Comparison of ENCODE assay signal across 8 mouse cellular contexts in the genomic region with DNA sequence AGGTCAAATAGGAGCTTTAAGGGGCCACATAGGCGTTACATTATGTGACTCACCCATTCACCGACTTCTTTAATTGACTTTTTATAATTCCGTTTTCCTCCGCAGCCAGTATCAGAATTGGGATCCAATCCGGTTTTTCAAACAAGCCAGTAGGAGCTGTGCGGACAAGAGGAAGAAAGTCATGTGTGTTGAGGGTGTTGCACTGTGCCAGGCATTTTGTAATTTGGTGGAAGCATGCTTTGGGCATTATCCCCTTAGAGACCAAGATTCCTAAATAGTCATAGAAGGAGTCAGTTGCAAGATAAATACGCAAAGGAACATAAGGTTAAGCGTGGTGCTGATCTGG. TPM values are rescaled to one million over a fixed set of nuclear protein-coding genes. Genes with fewer than 3 reads are reported as not detected.
DNase-seq lines count a peak whose midpoint lies in the region; ATAC-seq and TF ChIP-seq lines count a peak whose summit lies in the region.

No protein-coding gene starts in this region.

- intact Hi-C loops in heart, postnatal 10 days (cut with DNase I), result loop anchor here (2.0 kb wide), 1 partner anchor 40 kb away; a partner anchor contains a TSS

- no peak for DNase-seq in heart, postnatal 10 days
- no peak for DNase-seq in ES-E14 (ENCODE audit: low read depth, low spot score)
- no peak for DNase-seq in intestine, embryonic 14.5 days (ENCODE audit: low spot score)
- DNase-seq in lung, postnatal 36 days, result peak; percentile 73
- no peak for DNase-seq in natural killer cell, adult 2 months (ENCODE audit: low spot score in 2 of 2)
- DNase-seq in adrenal gland, adult (ENCODE audit: inconsistent age in 2 of 2, low spot score in 1 of 2), result no peak

- WGBS in heart, embryonic 13.5 days, result 2% methylated on average over 8 of the region's 8 CpGs
- WGBS in intestine, embryonic 14.5 days, result 1% methylated on average over 8 of the region's 8 CpGs

- H3K27ac ChIP-seq in heart, embryonic 13.5 days (replicated peaks), result peak overlapping the region; percentile 88
- peak overlapping the region; percentile 64; the same call in 1 of the 2 replicates for H3K27ac ChIP-seq in ES-E14 (ENCODE audit: insufficient read depth, low read depth, low read length, poor library complexity, severe bottlenecking)
- H3K27ac ChIP-seq in embryonic fibroblast, embryonic 13.5 days (ENCODE audit: insufficient read depth, low read length), result peak overlapping the region; percentile 98
- peak overlapping the region; percentile 72; the same call in 1 of the 2 replicates for H3K27ac ChIP-seq in intestine, embryonic 14.5 days (ENCODE audit: low read depth)

- no peaks in the 10 kb centered on the region for H3K9me3 ChIP-seq in heart, embryonic 13.5 days
- H3K9me3 ChIP-seq in ES-E14 (ENCODE audit: control insufficient read depth, insufficient read depth, low read depth, low read length), result no peaks in the 10 kb centered on the region
- no peaks in the 10 kb centered on the region for H3K9me3 ChIP-seq in intestine, embryonic 14.5 days (ENCODE audit: control insufficient read depth, low read length)

- peaks cover 21% of the 10 kb centered on the region for H3K36me3 ChIP-seq in heart, embryonic 13.5 days
- no peaks in the 10 kb centered on the region for H3K36me3 ChIP-seq in ES-E14 (ENCODE audit: control insufficient read depth, insufficient read depth, low read length, poor library complexity, severe bottlenecking)
- 0 out of 2 replicates have a peak, but pooled peaks cover under 1% of the 10 kb centered on the region for H3K36me3 ChIP-seq in intestine, embryonic 14.5 days (ENCODE audit: control insufficient read depth, insufficient read depth, low read length)

- ATAC-seq in heart, embryonic 13.5 days (ENCODE audit: extremely low read depth, insufficient number of reproducible peaks, low FRiP score, low TSS enrichment), result peak; percentile 45; the same call in 1 of the 2 replicates
- ATAC-seq in intestine, embryonic 14.5 days (replicated peaks; ENCODE audit: low FRiP score, low TSS enrichment, low read depth), result peak; percentile 88

- H3K27me3 ChIP-seq in heart, embryonic 13.5 days (replicated peaks), result no peaks in the 10 kb centered on the region
- no peaks in the 10 kb centered on the region for H3K27me3 ChIP-seq in intestine, embryonic 14.5 days (replicated peaks; ENCODE audit: control insufficient read depth, insufficient read depth, low read length)

- peak overlapping the region; percentile 78 for H3K4me2 ChIP-seq in heart, embryonic 13.5 days
- H3K4me2 ChIP-seq in intestine, embryonic 14.5 days (ENCODE audit: low read length), result peak overlapping the region; percentile 84

- no peak for TF ChIP-seq CTCF in embryonic fibroblast, embryonic 13.5 days (IDR thresholded peaks at IDR 0.05; ENCODE audit: borderline replicate concordance, insufficient read depth, low read length)

- peak overlapping the region; percentile 92 for H3K9ac ChIP-seq in heart, embryonic 13.5 days
- peak overlapping the region; percentile 87 for H3K9ac ChIP-seq in ES-E14 (ENCODE audit: insufficient read depth, low read depth, low read length, poor library complexity, severe bottlenecking)
- peak overlapping the region; percentile 76 for H3K9ac ChIP-seq in intestine, embryonic 14.5 days (ENCODE audit: low read length)

- in situ Hi-C loops in ES-E14 (cut with MboI; ENCODE audit: low sequenced_read_pairs in 2 of 2, unreplicated experiment in 2 of 2), result no loop called here

- peaks cover 15% of the 10 kb centered on the region for H3K4me1 ChIP-seq in heart, embryonic 13.5 days
- H3K4me1 ChIP-seq in ES-E14 (ENCODE audit: control insufficient read depth in 2 of 2, insufficient read depth in 2 of 2, low read length in 2 of 2, poor library complexity in 1 of 2), result no peaks in the 10 kb centered on the region
- H3K4me1 ChIP-seq in embryonic fibroblast, embryonic 13.5 days (ENCODE audit: control insufficient read depth, insufficient read depth, low read length), result no peaks in the 10 kb centered on the region
- peaks cover 7% of the 10 kb centered on the region for H3K4me1 ChIP-seq in intestine, embryonic 14.5 days (replicated peaks; ENCODE audit: control insufficient read depth, insufficient read depth, low read length)

- peak; percentile 75 for TF ChIP-seq POLR2A in embryonic fibroblast, embryonic 13.5 days (IDR thresholded peaks at IDR 0.05; ENCODE audit: low read depth, low read length)

- peak overlapping the region; percentile 77 for H3K4me3 ChIP-seq in heart, embryonic 13.5 days
- H3K4me3 ChIP-seq in ES-E14 (ENCODE audit: insufficient read depth in 1 of 2, low read depth in 1 of 2, low read length in 2 of 2, poor library complexity in 1 of 2, severe bottlenecking in 1 of 2), result peak overlapping the region; percentile 83
- peak overlapping the region; percentile 58 for H3K4me3 ChIP-seq in embryonic fibroblast, embryonic 13.5 days (ENCODE audit: insufficient read depth, low read length)
- H3K4me3 ChIP-seq in intestine, embryonic 14.5 days (ENCODE audit: low read depth, low read length), result peak overlapping the region; percentile 91

TF ChIP-seq in ES-E14, 5 proteins besides CTCF, POLR2A, EP300 and RAD21:
- TF ChIP-seq CHD2 (IDR thresholded peaks at IDR 0.05; ENCODE audit: low read depth, low read length) (no peak), HCFC1 (IDR thresholded peaks at IDR 0.05; ENCODE audit: borderline replicate concordance, insufficient read depth, low read length) (0 out of 2 replicates have a peak, but pooled peaks have one; percentile 11)

RNA-seq across cellular contexts. Expression of a gene that starts 0.6 kb away (rescaled TPM):
- polyA plus RNA-seq in heart, embryonic 13.5 days (2015; fragmentation: Nextera tagmentation; extraction: Ambion mirVana), result 1,009 and 1,200 TPM in 2 replicates
- total RNA-seq in heart, postnatal 10 days (2021), result 1,000 to 10,000 TPM; 1,370 to 1,379 TPM
- total RNA-seq in ES-E14 (2012; rRNA removed), result 664 and 732 TPM in 2 replicates
- 281 and 285 TPM in 2 replicates for polyA plus RNA-seq in embryonic fibroblast, embryonic 13.5 days (2011; ENCODE audit: insufficient read length, low read depth, missing spikeins)
- polyA plus RNA-seq in intestine, embryonic 14.5 days (2014; fragmentation: Nextera tagmentation; extraction: Ambion mirVana), result 722 and 905 TPM in 2 replicates

RNA-seq across cellular contexts. Expression of a gene that starts 40.0 kb away (rescaled TPM):
- polyA plus RNA-seq in heart, embryonic 13.5 days (2015; fragmentation: Nextera tagmentation; extraction: Ambion mirVana), result 6.1 and 6.5 TPM in 2 replicates
- total RNA-seq in heart, postnatal 10 days (2021), result 10 to 100 TPM; 25.0 to 30.3 TPM
- total RNA-seq in ES-E14 (2012; rRNA removed), result 23.6 and 25.2 TPM in 2 replicates
- polyA plus RNA-seq in embryonic fibroblast, embryonic 13.5 days (2011; ENCODE audit: insufficient read length, low read depth, missing spikeins), result 29.0 and 32.1 TPM in 2 replicates
- polyA plus RNA-seq in intestine, embryonic 14.5 days (2014; fragmentation: Nextera tagmentation; extraction: Ambion mirVana), result 10.4 and 14.7 TPM in 2 replicates

RNA-seq across cellular contexts. Expression of a gene that starts 44.3 kb away (rescaled TPM):
- 15.9 and 17.4 TPM in 2 replicates for polyA plus RNA-seq in heart, embryonic 13.5 days (2015; fragmentation: Nextera tagmentation; extraction: Ambion mirVana)
- total RNA-seq in heart, postnatal 10 days (2021), result 10 to 100 TPM; 41.1 to 45.1 TPM
- 46.5 and 56.3 TPM in 2 replicates for total RNA-seq in ES-E14 (2012; rRNA removed)
- polyA plus RNA-seq in embryonic fibroblast, embryonic 13.5 days (2011; ENCODE audit: insufficient read length, low read depth, missing spikeins), result 56.9 and 64.4 TPM in 2 replicates
- 28.0 and 31.3 TPM in 2 replicates for polyA plus RNA-seq in intestine, embryonic 14.5 days (2014; fragmentation: Nextera tagmentation; extraction: Ambion mirVana)

RNA-seq across cellular contexts. Expression of a gene that starts 59.1 kb away (rescaled TPM):
- polyA plus RNA-seq in heart, embryonic 13.5 days (2015; fragmentation: Nextera tagmentation; extraction: Ambion mirVana), result 1.9 TPM in 1 of 2 replicates, not detected in the other
- 1 to 10 TPM; 1.2 to 1.3 TPM for total RNA-seq in heart, postnatal 10 days (2021)
- 0.27 TPM in 1 of 2 replicates, not detected in the other for total RNA-seq in ES-E14 (2012; rRNA removed)
- polyA plus RNA-seq in embryonic fibroblast, embryonic 13.5 days (2011; ENCODE audit: insufficient read length, low read depth, missing spikeins), result not detected in 2 replicates
- 0.35 and 0.55 TPM in 2 replicates for polyA plus RNA-seq in intestine, embryonic 14.5 days (2014; fragmentation: Nextera tagmentation; extraction: Ambion mirVana)
